Mouse (Mus musculus): ENCODE measurements at regions not wholly inside any gene's neighbourhood (a gene's known extent, or its start where the extent isn't known, plus 50 kb on each side); places are given as distances from the start of the nearest gene placed in this dataset.

- no peak for DNase-seq (ENCODE audit: low spot score in 2 of 2)
Observed at GRCm38 (mm10) chr6:141027787-141028186, 221.3 kb upstream of the Pde3a start.

GRCm38 (mm10) chr6:141034824-141035223 is 214.2 kb upstream of the Pde3a start:
- no peak for DNase-seq (ENCODE audit: low spot score in 2 of 2)

GRCm38 (mm10) chr6:141041358-141041757 is 207.7 kb upstream of the Pde3a start:
- DNase-seq (ENCODE audit: low spot score in 2 of 2) = no peak

DNA sequence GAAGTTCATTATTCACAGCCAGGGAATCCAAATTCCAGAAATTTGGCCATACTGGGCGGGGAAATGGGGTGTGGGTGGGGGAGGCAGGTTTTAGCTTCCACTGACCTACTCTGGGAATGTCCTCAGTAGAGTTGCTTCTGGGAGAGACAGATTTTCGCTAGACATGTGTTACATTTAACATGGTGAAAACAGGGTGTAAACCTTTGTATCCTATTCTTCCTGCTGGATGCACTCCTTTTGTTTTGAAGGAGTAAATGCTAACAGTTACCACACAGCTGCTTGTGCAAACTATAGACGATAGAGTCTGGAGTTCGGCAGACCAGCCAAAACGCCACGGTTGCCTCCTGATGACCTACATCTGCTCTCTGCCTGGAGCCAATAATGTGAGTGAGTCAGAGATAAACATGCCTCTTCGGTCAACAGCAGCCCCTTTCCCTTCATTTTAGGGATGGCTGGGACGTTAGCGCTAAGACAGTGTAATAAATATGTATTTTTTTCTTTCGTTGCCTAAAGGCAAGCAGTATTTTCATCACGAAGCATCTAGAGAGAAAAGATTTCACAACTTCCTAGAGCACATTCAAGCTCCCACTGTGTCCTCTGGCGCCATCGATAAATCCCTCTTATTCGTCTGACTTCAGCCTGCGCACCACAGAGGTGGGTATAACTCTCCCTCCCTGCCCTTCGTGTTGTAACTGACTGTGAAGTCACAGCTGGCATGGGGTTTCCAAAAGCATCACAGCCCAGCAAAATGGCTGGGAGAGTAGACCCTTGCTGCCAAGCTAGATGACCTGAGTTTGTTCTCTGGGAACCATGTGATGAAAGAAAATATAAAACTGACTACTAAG is 207.1 kb upstream of the Pde3a start:
- no peak for DNase-seq (ENCODE audit: low spot score in 2 of 2)

DNA sequence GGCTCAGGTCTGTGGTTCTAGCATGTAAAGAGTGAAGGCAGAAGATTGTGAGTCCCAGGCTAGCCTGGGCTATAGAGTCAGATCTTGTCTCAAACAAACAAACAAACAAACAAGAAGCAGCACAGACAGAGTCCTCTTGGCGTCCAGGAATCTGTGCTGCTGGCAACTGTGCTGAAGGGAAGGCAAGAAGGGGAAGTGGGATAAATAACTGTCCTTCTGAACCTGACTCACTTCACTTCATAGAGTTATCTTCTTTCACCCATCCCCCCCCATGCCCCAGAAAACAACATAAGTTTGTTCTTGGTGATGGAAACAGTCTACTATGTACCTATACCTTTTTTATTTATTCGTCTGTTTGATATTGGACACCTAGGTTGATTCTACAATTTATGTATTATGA is 200.8 kb upstream of the Pde3a start:
- DNase-seq (ENCODE audit: low spot score in 2 of 2) = no peak

- no peak for DNase-seq (ENCODE audit: low spot score in 2 of 2)
Observed at GRCm38 (mm10) chr6:141050038-141050684, 198.9 kb upstream of the Pde3a start.

GRCm38 (mm10) chr6:141054026-141054425 is 195.0 kb upstream of the Pde3a start:
- no peak for DNase-seq (ENCODE audit: low spot score in 2 of 2)

- no peak for DNase-seq (ENCODE audit: low spot score in 2 of 2)
Observed at GRCm38 (mm10) chr6:141059250-141059916, 189.7 kb upstream of the Pde3a start.

DNA sequence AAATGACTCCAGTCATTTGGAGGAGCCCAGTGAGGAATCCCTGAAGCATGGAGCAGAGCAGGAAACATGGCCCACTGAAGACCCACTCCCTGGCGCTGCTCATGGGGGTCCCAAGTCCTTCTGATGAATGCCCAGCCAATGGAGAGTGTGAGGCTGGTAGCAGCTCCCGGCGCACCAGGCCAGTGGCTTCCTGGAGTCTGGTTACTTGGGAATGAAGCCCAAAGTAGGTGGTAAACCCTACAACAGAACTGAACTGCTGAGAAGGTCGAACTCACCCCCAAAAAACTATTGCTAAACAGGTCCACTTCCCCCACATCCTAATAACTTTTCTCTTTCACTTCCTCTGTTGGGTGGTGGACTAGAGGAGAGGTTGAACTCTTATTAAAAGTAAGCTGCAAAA is 183.3 kb upstream of the Pde3a start:
- DNase-seq (ENCODE audit: low spot score in 2 of 2) = no peak

GRCm38 (mm10) chr6:141068861-141069467 is 180.1 kb upstream of the Pde3a start:
- DNase-seq (ENCODE audit: low spot score in 2 of 2) = no peak

DNA sequence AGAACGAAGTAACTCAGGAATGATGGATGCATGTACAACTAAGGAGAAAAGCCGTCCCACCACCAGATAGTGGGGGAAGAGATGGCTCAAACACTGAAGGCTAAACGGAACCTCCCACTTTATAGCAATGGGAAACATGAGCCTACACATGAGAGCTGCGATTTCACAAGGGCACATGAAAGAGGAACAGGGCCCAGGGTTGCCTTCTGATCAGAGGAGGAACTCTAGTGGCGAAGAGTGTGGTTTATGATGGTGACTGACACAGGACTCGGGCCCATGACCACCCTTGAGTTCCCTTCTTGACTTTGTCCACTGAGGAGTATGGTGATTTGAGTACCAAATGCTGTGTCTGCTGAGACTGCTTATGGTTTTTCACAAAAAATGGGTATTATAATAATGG is 179.2 kb upstream of the Pde3a start:
- no peak for DNase-seq (ENCODE audit: low spot score in 2 of 2)

GRCm38 (mm10) chr6:141071507-141071906 is 177.6 kb upstream of the Pde3a start:
- no peak for DNase-seq (ENCODE audit: low spot score in 2 of 2)

DNA sequence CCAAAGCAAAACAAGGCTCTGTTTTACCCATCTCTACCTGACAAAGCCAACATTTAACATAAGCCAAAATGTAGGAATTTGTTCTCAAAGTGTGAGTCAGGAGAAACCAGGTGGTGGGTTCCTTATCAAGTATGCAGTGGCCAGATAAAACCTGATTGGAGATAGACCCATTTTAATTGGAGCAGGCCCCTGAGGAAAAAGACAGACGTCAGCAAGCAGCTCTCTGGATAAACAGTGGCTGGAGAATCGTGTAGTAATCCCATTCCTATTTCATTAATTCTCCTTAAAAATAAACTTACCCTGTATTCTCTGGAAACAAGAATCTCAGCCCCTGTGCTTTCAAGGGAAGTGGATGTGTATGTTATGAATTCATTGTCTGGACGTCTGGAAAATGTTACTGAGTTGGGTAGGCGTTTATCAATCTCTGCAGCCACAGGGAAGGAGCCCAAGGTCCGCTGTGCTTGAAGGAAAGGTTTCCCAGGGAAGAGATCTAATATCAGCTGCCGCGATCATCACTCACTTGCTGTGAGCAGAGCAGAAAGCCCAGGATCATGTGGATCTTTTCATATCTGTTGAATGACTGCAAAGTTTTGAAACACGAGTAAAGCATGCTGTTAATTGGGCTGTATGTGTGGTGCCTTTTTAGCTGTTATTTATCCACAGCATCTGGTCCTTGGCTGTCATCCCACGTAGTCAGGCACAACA is 157.8 kb upstream of the Pde3a start:
- DNase-seq (ENCODE audit: low spot score in 2 of 2) = no peak

DNA sequence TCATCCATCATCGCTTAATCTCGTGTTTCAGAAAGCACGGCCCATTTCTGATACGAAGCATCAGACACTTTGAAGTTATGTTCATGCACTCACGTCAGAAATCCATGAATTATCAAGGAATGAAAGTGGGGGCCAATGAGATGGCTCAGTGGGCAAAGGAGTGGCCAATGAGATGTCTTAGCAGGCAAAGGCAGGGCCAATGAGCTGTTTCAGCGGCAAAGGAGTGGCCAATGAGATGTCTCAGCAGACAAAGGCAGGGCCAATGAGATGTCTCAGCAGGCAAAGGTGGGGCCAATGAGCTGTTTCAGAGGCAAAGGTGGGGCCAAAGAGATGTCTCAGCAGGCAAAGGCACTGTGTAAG is 157.3 kb upstream of the Pde3a start:
- no peak for DNase-seq (ENCODE audit: low spot score in 2 of 2)

GRCm38 (mm10) chr6:141097338-141098122 is 151.5 kb upstream of the Pde3a start:
- no peak for DNase-seq (ENCODE audit: low spot score in 2 of 2)

DNA sequence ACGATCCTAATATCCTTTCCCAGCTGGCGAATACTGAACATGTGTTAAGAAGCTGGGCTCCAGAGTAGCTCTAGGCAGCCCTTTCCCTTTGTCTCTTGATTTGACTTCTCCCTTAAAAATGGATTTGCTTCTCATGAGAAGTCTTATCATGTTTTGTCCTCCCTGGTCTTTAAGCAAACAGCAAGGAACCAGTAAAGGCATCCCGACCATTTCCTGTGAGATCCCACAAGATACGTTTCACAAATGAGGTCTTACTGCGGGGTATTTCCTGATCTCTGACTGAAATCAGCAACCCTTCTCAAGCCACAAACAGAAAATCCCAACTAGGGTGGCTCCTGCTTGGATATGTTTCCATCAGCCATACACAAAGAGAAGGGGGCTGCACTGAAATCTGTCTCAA is 130.8 kb upstream of the Pde3a start:
- no peak for DNase-seq (ENCODE audit: low spot score in 2 of 2)

- DNase-seq (ENCODE audit: low spot score in 2 of 2) = no peak
Observed at GRCm38 (mm10) chr6:141126614-141127396, 122.3 kb upstream of the Pde3a start.

DNA sequence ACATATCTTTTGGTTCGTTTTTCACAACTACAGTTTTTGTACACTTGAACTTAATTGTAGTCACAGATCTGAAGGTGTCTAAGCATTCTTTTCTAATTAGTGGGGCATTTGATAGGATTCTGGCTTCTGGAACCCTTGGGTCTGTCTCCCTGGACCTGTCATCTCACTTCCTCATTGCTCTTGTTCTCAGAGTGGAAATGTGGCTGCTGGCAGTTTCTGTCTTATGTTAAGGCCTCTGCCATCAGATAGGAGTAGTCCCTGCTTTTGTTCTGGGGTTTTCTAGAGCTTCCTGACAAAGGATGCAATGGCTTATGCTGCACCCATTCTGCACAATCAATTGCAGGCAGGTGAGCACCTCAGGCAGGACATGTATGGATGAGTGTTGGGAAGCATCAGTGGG is 119.5 kb upstream of the Pde3a start:
- no peak for DNase-seq (ENCODE audit: low spot score in 2 of 2)

- no peak for DNase-seq (ENCODE audit: low spot score in 2 of 2)
Observed at GRCm38 (mm10) chr6:141134176-141134575, 114.9 kb upstream of the Pde3a start.

- DNase-seq (ENCODE audit: low spot score in 2 of 2) = no peak
Observed at GRCm38 (mm10) chr6:141136664-141137375, 112.2 kb upstream of the Pde3a start.

Data from left cerebral cortex, adult 9 months (tissue).